Mouse (Mus musculus) intestine, postnatal 0 days (tissue): ENCODE results near the gene Clrn2. TPM values are rescaled to one million over a fixed set of nuclear protein-coding genes. Genes with fewer than 3 reads are reported as not detected.

ENCODE experiments used
- ATAC-seq: fragments of 200-750 bp; cut with Nextera tagmentation; 2 replicates; pipeline ENCODE4 v1.8.0; 2017; ENCODE audit warnings: mild to moderate bottlenecking, moderate TSS enrichment, moderate library complexity
- H3K27ac ChIP-seq: fragments of 300-500 bp; sonication (generic); 2 replicates; pipeline ENCODE4 v1.5.1; 2014; ENCODE audit warnings: mild to moderate bottlenecking, low read depth, low read length, moderate library complexity
- H3K27me3 ChIP-seq: fragments of 300-500 bp; sonication (generic); replicated peaks from 2 replicates; pipeline ENCODE4 v1.6.1; 2014; ENCODE audit warnings: low read length, mixed read lengths; ENCODE audit not compliant: control insufficient read depth, insufficient read depth
- H3K36me3 ChIP-seq: fragments of 300-500 bp; sonication (generic); 2 replicates; pipeline ENCODE4 v1.6.1; 2014; ENCODE audit warnings: mild to moderate bottlenecking, moderate library complexity; ENCODE audit not compliant: control insufficient read depth, insufficient read depth
- H3K4me1 ChIP-seq: fragments of 300-500 bp; sonication (generic); replicated peaks from 2 replicates; pipeline ENCODE4 v1.6.1; 2014; ENCODE audit warnings: antibody characterized with exemption, low read length, mixed read lengths; ENCODE audit not compliant: control insufficient read depth, insufficient read depth
- H3K4me2 ChIP-seq: fragments of 300-500 bp; sonication (generic); replicated peaks from 2 replicates; pipeline ENCODE4 v1.6.1; 2014; ENCODE audit warnings: low read depth, mild to moderate bottlenecking, moderate library complexity
- H3K4me3 ChIP-seq: fragments of 300-500 bp; sonication (generic); 2 replicates; pipeline ENCODE4 v1.5.1; 2014; ENCODE audit warnings: low read depth, low read length
- H3K9ac ChIP-seq: fragments of 300-500 bp; sonication (generic); 2 replicates; pipeline ENCODE4 v1.6.1; 2014; ENCODE audit warnings: mild to moderate bottlenecking, low read depth, low read length
- H3K9me3 ChIP-seq: fragments of 300-500 bp; sonication (generic); 2 replicates; pipeline ENCODE4 v1.6.1; 2016; ENCODE audit warnings: mixed run types; ENCODE audit not compliant: control insufficient read depth
- CTCF ChIP-seq: sonication (generic); IDR thresholded peaks from 2 replicates; pipeline ENCODE4 v1.5.1; 2016; ENCODE audit warnings: low read depth, mild to moderate bottlenecking, control low read depth, antibody characterized with exemption, moderate library complexity
- WGBS: fragments of 180-500 bp; shearing (Covaris S2); extraction: QIAGEN DNeasy Blood & Tissue Kit; methylation state at CpG from one replicate; pipeline ENCODE4 v1.1.7; 2014; 5-methylcytosine and 5-hydroxymethylcytosine counted together
- polyA plus RNA-seq: library from polyadenylated mRNA; unstranded; fragments of >200 nt; fragmentation: Nextera tagmentation; extraction: Ambion mirVana; gene quantifications from 2 replicates; pipeline ENCODE4 v1.2.1, GENCODE M21; 2015

The Clrn2 gene
- polyA plus RNA-seq, 1 experiment from 2014 or later: not detected

- Histone ChIP-seq H3K36me3 (no peaks in the 10 kb centered on the region), H3K4me2 (no peak overlapping the region), H3K4me1 (no peaks in the 10 kb centered on the region), H3K27me3 (no peaks in the 10 kb centered on the region), H3K9ac (no peak overlapping the region), H3K27ac (no peak overlapping the region), H3K4me3 (no peak overlapping the region), H3K9me3 (no peaks in the 10 kb centered on the region)
- peak; percentile 90 for TF ChIP-seq CTCF
- ATAC-seq: no peak
- WGBS: 22% methylated on average over 6 of the region's 6 CpGs
These were observed 20.7 kb downstream of the Clrn2 start for GRCm38 (mm10) chr5:45474215-45474614.

- Histone ChIP-seq H3K4me1 (no peaks in the 10 kb centered on the region), H3K27me3 (no peaks in the 10 kb centered on the region), H3K9me3 (no peaks in the 10 kb centered on the region), H3K4me3 (no peak overlapping the region), H3K9ac (no peak overlapping the region), H3K27ac (no peak overlapping the region), H3K36me3 (no peaks in the 10 kb centered on the region), H3K4me2 (no peak overlapping the region)
- 60% methylated on average over 3 of the region's 4 CpGs for WGBS
- TF ChIP-seq CTCF: no peak
- ATAC-seq: no peak
These were observed 21.2 kb downstream of the Clrn2 start for GRCm38 (mm10) chr5:45474758-45475157.

- Histone ChIP-seq H3K9ac (no peak overlapping the region), H3K4me1 (no peaks in the 10 kb centered on the region), H3K4me2 (no peak overlapping the region), H3K4me3 (no peak overlapping the region), H3K36me3 (no peaks in the 10 kb centered on the region), H3K27me3 (no peaks in the 10 kb centered on the region), H3K27ac (no peak overlapping the region), H3K9me3 (no peaks in the 10 kb centered on the region)
- no peak for ATAC-seq
- no peak for TF ChIP-seq CTCF
- 85% methylated on average over 5 of the region's 5 CpGs for WGBS
These were observed 22.2 kb downstream of the Clrn2 start for GRCm38 (mm10) chr5:45475771-45476170.

- Histone ChIP-seq H3K4me2 (no peak overlapping the region), H3K27me3 (no peaks in the 10 kb centered on the region), H3K9me3 (no peaks in the 10 kb centered on the region), H3K4me3 (no peak overlapping the region), H3K36me3 (no peaks in the 10 kb centered on the region), H3K9ac (no peak overlapping the region), H3K27ac (no peak overlapping the region), H3K4me1 (no peaks in the 10 kb centered on the region)
- ATAC-seq: no peak
- TF ChIP-seq CTCF: no peak
- 49% methylated on average over 6 of the region's 6 CpGs for WGBS
These were observed 22.7 kb downstream of the Clrn2 start for GRCm38 (mm10) chr5:45476288-45476687.

GRCm38 (mm10) chr5:45477601-45478000 lies 24.1 kb downstream of the Clrn2 start:
- no peaks in the 10 kb centered on the region for H3K4me1 ChIP-seq
- no peak for TF ChIP-seq CTCF
- H3K9me3 ChIP-seq: no peaks in the 10 kb centered on the region
- ATAC-seq: no peak
- no peaks in the 10 kb centered on the region for H3K27me3 ChIP-seq
- H3K9ac ChIP-seq: no peak overlapping the region
- no peaks in the 10 kb centered on the region for H3K36me3 ChIP-seq
- WGBS: 76% methylated on average over 7 of the region's 7 CpGs
- no peak overlapping the region for H3K27ac ChIP-seq
- H3K4me2 ChIP-seq: no peak overlapping the region
- no peak overlapping the region for H3K4me3 ChIP-seq

- whole genome bisulfite sequencing: 94% methylated on average over 1 of the region's 1 CpGs
- Histone ChIP-seq H3K4me1 (no peaks in the 10 kb centered on the region), H3K9me3 (no peaks in the 10 kb centered on the region), H3K9ac (no peak overlapping the region), H3K4me3 (no peak overlapping the region), H3K27ac (no peak overlapping the region), H3K36me3 (no peaks in the 10 kb centered on the region), H3K27me3 (no peaks in the 10 kb centered on the region), H3K4me2 (no peak overlapping the region)
- no peak for TF ChIP-seq CTCF
- no peak for ATAC-seq
These were observed 26.5 kb downstream of the Clrn2 start for GRCm38 (mm10) chr5:45480066-45480465.

GRCm38 (mm10) chr5:45481125-45481524 lies 27.6 kb downstream of the Clrn2 start:
- H3K4me1 ChIP-seq: no peaks in the 10 kb centered on the region
- no peaks in the 10 kb centered on the region for H3K36me3 ChIP-seq
- 87% methylated on average over 2 of the region's 2 CpGs for WGBS
- H3K4me3 ChIP-seq: no peak overlapping the region
- no peak for TF ChIP-seq CTCF
- no peak overlapping the region for H3K27ac ChIP-seq
- no peaks in the 10 kb centered on the region for H3K27me3 ChIP-seq
- no peak for ATAC-seq
- no peak overlapping the region for H3K4me2 ChIP-seq
- no peaks in the 10 kb centered on the region for H3K9me3 ChIP-seq
- no peak overlapping the region for H3K9ac ChIP-seq
